Mouse (Mus musculus) spleen, postnatal 14 days (tissue): Measurements from ENCODE around the gene Pawr.
"Not testable (repeated sequence)": the region's sequence is repeated elsewhere in the genome, so short reads cannot be mapped to it uniquely, and the experiment has no call there.

ENCODE experiments used
- DNase-seq, 2 experiments: peaks; one replicate each; pipeline ENCODE4 v3.0.0; 2021 to 2022; ENCODE audit warnings: low spot score in 2 of 2

Gene Pawr

DNA sequence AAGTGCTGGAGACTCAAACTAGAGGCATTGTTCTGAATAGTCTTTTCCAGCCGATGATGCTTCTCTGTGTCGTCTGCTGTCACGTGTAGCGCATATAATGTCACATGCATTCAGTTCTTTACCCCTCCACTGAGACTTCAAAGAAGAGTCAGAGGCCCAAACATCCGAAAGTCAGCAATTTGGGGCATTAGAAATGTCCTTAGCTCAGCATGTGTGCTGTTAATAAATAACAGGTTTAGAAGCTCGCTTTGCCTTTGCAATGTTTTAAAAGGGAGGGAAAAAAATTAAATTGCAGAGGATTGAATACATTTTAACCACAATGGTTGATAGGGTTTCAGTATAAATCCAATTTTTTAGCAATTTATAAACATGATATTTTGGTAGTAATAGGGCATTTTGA lies 18.1 kb upstream of the Pawr start:
- no peak for DNase-seq

DNA sequence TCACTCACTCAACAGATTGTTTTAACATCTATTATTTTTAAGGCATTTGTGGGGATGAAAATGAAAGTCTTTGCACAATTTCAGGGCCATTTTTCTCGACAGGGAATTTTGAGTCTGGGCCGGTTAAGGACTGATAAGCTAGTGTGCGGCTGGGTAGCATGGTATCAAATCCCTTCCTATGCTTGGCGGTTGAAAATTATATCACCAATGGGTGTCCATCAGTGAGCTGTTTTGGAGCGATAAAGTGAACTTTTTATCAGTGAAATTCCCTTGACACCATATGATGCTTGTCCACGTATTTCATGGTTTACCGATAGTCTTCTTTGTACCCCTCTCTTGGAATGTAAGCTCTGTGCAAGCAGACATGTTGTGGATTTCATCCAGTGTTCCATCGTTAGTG lies 17.5 kb upstream of the Pawr start:
- no peak for DNase-seq

DNA sequence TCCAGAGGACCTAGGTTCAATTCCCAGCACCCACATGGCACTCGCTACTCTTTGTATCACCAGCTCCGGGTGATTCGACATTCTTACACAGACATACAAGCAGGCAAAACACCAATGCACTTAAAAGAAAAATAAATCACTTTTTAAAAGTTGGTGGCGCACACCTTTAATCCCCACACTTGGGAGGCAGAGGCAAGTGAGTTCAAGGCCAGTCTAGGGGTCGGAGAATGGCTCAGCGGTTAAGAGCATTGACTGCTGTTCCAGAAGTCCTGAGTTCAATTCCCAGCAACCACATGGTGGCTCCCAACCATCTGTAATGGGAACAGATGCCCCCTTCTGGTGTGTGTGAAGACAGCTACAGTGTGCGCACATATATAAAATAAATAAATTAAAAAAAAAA lies 16.7 kb upstream of the Pawr start:
- no peak for DNase-seq

DNA sequence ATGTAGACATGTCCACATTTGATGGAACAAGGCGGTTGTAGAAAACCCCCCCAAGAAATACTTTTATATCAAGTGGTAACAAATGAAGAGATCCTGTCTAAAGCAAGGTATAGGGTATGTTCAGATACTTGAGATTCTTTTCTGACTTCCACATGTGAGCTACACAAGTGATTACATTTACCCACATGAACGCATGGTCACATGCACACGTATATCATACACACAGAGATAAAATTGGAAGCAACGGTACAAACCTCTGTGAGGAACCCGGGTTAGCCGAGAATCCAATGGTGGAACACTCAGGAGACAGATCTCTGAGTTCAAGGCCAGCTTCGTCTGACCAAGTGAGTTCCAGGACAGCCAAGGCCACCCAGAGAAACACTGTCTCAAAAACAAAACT lies 3.6 kb upstream of the Pawr start:
- DNase-seq: no peak

DNA sequence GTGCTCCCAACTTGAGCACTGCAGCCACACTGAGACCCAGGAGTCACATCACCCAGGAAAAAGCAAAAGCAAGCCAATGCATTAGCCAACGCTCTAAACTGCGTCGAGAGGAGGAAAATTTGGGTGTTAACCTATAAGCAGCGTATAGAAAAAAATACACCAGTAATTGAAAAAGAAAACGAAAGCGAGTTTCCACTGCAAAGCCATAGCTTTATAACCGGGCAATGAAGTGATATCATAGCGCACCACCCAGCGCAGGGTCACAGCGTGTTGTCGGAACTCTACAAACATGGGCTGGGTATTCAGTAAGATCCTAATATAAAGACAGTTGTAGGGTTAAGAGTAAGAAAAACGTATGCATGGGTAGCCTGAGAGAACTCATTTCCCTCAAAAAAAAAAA lies 2.9 kb upstream of the Pawr start:
- no peak for DNase-seq

DNA sequence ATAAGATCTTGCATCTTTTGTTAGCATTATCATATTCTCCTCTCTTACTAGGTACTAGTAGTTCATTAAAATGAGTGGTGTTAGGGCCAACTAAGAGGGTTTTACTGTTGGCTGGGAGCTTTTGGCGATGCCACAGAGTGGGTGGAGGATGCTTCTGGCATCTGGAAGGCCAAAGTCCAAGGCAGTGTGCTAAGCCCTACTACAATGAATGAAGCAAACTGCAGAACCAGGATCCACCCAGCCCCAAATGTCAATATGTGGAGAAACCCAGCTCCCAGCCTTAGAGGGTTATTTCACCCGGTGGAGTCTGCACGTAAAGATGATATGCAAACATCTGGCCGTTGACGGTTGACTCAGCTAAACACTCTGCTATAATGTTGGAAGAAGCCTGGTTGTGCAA lies 2.1 kb upstream of the Pawr start:
- no peak for DNase-seq

DNA sequence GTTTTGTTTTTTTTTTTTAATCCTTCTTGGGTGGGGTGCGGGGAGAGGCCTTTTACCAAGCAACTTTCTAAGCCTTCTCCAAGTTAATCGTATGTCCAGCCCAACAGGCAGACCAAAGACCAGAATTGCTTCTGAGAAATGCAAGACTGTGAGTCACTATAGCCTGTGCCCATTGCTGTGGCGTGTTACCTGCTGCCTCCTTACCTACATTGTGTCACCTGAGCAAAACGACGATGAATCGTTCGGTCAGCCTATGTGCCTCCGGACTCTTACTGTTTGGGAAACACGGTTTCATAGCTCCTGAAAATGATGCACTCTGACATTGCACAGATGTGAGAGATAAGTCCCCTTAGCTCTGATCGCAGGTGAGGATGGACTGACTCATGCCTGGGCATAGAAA lies 957 bp upstream of the Pawr start:
- DNase-seq: no peak

DNA sequence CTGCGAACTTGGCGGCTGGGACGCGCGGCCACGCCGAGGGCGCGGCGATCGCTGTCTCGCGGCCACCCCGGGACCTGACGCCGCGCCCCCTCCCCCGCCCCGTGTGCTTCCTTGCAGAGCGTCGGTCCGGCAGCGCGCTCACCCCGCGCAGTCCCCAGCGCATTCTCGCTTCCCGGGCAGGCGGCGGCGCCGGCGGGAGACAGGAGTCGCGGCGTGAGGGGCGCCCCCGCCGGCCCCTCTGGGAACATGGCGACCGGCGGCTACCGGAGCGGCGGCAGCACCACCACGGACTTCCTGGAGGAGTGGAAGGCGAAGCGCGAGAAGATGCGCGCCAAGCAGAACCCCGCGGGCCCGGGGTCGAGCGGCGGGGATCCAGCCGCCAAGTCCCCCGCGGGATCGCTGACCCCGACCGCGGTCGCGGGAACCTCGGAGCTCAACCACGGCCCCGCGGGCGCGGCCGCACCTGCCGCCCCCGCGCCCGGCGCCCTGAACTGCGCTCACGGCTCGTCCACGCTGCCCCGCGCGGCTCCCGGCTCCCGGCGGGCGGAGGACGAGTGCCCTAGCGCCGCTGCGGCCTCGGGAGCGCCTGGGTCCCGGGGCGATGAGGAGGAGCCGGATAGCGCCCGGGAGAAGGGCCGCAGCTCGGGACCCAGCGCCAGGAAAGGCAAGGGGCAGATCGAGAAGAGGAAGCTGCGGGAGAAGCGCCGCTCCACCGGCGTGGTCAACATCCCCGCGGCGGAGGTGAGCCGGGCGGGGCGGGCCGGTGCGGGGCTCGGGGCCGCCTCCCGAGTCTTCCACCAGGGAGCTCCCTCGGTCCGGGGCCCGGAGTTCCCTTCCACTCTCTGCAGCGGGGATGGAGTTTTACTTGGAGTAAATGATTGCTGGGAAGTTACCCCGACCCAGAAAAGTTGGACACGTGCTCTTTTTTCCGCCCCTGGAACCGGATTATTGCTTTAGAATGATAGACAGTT lies 935 bp downstream of the Pawr start:
- DNase-seq: no peak

DNA sequence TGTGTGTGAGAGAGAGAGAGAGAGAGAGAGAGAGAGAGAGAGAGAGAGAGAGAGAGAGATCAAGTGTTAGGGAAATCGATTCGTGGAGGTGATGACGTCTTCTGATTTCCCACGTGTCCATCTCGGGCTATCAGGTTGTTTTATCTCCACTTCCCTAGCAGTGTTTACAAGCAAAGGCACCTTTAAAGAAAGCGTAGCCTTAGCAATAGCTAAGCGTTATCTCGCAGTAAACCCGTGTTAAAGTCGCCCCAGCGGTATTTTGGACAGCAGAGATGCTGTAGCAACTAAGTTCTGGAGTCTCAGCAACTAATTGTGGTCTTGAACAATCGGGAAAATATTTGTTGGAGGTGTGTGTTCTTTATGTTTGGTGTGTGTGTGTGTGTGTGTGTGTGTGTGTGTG lies 1.7 kb downstream of the Pawr start:
- no peak for DNase-seq

DNA sequence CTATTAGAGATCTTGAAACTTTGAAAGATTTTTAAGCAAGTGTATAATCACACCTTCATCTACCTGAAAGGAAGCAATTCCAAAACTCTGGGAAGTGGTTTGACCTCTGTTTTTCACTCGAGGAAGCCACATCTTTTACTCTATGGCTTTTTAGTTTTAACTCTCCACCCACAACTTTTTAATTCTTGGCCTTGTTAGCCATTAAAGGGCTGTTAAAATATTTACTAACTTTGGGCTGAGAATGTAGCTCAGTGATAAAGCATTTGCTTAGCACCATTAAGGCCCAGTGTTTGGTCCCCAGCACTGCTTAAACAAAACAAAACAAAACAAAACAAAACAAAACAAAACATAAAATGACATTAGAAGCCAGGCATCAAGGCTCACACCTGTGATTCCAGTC lies 2.2 kb downstream of the Pawr start:
- no peak for DNase-seq

DNA sequence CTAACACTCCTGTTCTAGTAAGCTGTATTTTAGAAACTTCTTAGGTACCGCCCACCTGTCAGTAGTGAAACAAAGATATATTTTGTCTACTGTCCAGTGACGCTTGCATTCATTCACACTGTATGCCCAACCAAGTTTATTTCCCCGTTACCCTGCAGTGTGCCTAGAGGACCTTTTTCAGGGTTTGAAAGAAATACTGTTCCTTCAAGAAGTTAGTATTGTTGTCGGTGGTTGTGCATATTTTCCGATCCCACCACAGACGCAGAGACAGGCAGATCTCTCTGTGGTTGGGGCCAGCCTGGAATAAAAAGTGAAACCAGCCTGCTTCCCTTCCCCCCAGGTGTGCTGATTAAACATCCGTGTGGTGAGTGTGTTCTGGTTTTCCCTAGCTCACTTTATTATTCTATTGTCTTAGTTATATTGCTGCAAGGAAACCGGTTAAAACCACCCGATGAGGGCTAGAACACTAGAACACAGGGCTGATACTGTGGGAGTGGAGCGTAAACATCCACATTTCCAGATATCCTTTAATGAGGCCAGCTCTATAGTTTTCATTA lies 3.9 kb downstream of the Pawr start:
- no peak for DNase-seq

DNA sequence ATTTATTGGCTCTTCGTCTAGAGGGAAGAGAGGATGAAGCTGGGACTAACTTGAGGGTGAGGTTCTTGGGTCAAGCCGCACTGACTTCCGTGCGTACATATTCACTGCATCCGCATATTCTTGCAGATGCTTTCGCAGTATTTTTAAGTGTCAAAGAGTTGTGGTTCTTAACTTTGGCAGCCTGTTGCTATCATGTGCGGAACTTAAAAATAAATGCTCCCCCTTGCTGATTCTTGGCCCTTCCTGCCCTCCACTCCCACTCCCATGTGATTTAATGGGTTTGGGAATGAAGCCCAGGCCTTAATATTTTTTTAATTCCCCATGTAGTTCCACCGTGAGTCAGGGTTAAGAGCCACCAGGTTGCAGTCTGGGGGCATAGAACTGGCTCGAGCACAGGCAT lies 4.7 kb downstream of the Pawr start:
- no peak for DNase-seq

DNA sequence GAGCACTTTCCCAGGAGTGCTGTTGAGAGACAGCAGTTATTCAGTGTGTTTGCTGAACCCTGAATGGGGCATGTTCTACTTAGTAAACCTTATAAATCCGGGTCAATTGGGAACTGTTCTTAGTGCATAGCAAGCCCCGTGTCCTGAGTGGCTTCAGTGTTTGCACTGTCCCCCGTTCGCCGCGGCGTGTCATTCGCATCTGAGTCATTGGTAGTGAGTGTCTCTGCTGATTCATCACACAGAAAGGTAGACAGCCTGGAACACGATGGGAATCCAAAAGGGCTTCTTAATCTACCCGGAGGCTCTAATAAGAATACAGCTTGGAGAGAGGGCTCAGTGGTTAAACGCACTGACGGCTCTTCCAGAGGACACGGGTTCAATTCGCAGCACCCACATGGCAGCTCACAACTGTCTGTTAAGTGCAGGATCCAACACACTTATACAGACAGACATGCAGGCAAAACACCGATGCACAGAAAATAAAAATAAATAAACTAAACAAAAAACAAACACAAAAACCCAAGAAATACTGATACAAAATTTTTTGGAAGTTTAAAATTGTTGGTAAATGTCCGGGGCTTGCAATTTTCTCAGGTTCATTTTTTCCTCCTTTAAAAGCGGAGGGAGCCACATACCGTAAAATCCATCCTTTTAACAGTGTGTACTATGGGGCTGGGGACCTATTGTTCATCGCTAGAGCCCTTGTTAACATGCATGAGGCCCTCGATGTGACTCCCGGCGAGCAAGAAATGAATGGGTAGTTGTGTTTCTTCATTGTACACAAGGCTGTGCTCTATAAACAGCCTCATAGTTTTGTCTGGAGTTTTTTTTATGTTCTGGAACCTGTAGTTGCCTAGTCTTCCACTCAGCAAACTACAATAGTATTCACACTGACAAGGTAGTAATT lies 6.4 kb downstream of the Pawr start:
- DNase-seq: no peak

DNA sequence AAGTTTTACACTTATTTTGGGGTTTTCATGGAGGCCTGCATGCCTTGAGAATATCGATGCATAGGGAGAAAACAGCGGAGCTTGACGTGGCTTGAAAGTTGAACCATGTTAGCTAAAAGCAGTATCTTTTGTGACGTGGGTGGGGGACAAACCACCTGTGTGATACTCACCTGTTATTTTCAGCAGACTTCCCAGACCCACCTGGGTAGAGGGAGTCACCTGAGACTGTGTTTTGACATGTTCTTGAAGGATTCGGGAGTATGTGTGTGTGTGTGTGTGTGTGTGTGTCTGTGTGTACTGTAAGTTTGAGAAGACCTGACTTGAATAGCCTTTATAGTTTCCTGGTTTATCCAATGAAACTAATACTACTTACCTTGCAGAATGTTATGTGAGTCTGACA lies 7.2 kb downstream of the Pawr start:
- DNase-seq: no peak

DNA sequence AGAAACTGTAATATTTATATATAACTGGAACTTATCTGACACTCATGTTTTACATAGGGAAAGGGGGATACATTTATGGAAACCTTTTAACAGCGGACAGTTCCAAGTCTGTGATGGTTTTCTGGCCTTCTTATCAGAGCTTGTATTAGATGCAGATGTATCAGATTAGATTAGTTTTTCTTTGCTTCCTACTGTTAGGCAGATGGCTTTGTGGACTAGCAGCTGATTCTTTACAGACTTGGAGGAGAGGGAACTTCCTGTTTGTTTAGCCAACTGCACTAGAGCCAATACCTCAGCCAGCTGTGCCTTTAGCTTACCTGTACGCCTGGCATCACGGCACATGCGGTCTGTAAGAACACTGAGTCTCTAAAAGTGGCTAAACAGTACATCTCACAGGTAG lies 8.0 kb downstream of the Pawr start:
- DNase-seq: no peak

DNA sequence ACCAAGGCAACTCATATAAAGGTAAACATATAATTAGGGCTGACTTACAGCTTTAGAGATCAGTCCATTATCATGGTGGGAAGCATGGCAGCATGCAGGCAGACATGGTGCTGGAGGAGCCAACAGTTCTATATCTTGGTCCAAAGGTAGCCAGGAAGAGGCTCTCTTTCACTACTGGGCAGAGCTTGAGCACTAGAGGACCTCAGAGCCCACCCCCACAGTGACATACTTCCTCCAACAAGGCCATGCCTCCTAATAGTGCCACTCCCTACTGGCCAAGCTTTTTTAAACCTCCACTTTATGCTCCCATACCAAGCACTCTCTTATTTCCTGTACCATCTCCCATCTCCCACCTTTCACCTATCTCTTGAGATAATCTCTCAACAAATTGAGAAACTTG lies 11.8 kb downstream of the Pawr start:
- no peak for DNase-seq

DNA sequence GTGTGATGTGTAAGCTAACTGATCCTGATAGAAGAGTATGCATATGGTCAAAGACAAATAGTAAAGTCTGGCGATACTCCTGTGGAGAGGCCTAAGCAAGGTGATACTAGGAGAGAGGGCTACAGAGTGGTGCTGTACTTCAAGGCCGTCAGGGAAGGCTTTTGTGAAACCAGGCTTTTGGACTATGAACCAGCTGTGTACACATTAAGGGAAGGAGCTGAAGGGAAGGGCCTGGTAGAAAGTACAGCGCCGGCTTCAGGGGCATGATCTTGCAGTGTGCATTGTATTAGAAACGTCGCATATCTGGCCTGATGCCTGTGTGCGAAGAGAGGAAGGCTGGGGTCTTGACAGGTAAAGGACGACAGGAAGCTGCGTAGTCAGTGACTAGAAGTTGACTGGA lies 13.2 kb downstream of the Pawr start:
- no peak for DNase-seq

DNA sequence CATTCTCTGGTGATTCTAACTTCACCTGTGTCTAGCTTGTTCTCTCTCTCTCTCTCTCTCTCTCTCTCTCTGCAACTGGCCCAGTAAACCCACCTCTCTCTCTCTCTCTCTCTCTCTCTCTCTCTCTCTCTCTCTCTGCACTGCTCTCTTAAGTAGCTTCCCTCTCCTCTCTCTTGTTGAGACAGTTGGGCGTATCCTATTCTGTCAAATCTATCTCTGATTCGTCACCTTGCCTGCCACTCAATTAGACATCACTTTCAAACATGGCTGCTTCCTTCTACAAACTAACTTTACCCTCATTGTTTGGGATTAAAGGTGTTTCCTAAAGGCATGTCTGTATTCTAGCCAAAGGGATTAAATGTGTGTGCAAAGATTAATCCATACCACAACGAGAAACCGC lies 14.4 kb downstream of the Pawr start:
- not testable (repeated sequence) for DNase-seq

DNA sequence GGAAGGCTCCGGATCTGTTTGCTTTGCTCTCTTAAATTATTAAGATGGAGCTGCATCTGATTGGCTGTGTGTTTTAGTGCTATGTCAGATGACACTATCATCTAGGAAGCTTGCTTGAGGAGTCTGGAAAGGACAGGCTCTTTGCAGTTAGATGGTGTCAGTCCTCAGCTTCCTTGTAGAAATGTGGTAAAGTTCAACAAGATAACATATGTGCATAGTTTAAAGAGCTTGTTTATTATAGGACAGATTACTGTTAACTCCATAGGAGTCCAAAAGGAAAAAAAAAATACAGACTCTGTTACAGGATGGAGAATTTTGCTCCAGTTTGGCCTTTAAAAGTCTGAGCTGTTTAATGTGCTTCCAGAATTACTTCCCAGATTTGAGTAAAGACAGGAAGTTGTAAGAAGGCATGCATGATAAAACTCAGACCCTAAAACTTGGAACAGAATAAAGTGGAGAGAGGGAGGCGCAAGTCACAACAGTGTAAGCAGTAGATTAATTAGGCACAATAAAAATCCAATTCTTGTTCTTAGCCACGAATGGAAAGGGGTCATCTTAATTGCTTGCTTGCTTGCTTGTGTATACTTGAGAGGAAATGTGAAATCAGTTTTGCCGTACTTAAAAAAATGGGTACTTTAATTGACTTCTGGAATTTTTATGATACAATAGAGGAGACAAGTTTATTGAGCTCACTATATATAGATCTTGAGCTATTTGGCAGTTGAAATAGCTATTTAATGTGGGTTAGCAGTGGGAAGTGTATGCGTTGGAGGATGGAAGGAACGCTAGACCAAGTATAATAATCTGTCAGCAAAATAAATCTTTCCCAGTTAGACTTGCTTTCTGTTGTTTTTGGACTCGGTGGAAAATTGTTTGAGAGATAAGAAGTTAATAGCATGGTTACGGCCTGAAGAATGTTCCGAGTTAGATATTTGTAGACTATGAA lies 18.5 kb downstream of the Pawr start:
- DNase-seq: no peak

DNA sequence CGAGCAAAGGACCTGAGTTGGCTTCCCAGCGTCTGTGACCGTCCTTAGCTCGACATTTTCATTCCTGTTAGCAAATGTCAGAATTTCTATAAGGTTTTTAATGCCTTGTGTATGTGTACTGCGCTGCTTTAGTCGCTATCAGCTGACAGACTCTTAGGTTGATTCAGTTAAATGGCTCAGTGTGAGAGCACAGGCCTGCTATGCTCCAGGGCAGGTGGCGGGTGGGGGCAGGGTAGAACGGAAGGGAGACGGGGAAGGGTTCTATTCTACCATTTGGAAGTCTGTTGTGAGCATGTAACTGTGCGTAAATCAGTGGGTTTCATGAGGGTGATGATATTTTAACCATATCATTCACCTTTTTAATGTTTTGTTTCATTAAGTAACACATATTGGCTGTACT lies 21.0 kb downstream of the Pawr start:
- DNase-seq: no peak

DNA sequence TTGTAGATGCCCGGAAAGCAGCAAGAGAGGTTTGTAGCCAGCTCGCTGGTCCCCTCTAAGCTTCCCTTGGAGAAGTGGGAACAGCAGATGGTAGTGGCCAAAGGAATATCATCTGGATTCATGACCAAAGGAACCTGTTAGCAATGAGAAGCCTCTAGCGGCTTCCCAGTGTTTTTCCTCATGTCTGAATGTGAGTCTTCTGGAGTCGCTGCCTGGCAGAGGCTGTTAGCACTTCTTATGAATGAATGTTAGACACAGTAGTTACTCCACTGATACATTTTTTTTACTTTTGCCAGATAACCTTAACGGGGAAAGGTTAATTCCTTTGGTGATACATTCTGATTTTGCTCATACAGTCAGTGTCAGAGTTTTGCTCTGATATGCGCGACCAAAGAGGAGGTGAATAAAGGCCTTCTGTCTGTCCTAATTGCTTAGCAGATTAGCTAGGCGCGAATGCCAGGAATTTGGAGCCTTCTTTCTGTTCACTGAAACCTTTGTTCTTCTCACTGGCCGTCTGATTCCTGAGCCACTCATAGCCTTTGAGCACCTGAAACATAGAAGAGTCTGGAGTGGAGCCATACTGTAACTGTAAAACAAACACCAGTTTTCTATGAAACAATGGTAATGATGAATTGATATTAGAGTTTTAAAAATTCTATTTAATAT lies 22.9 kb downstream of the Pawr start:
- no peak for DNase-seq
